Mouse (Mus musculus) heart, adult 8-10 months (tissue): Measurements from ENCODE around the gene Snx9. TPM values are rescaled to one million over a fixed set of nuclear protein-coding genes. Genes with fewer than 3 reads are reported as not detected.

Experiments
- DNase-seq: peaks from one replicate; pipeline ENCODE4 v3.0.0; 2022; ENCODE audit warnings: low spot score
- total RNA-seq, 4 experiments: library from RNA; stranded (reverse); gene quantifications; 2 replicates each; pipeline ENCODE4 v1.2.4; 2022

Gene Snx9
- total RNA-seq = 10 to 100 TPM; 29.0 to 32.4 (median 30.3) TPM

DNA sequence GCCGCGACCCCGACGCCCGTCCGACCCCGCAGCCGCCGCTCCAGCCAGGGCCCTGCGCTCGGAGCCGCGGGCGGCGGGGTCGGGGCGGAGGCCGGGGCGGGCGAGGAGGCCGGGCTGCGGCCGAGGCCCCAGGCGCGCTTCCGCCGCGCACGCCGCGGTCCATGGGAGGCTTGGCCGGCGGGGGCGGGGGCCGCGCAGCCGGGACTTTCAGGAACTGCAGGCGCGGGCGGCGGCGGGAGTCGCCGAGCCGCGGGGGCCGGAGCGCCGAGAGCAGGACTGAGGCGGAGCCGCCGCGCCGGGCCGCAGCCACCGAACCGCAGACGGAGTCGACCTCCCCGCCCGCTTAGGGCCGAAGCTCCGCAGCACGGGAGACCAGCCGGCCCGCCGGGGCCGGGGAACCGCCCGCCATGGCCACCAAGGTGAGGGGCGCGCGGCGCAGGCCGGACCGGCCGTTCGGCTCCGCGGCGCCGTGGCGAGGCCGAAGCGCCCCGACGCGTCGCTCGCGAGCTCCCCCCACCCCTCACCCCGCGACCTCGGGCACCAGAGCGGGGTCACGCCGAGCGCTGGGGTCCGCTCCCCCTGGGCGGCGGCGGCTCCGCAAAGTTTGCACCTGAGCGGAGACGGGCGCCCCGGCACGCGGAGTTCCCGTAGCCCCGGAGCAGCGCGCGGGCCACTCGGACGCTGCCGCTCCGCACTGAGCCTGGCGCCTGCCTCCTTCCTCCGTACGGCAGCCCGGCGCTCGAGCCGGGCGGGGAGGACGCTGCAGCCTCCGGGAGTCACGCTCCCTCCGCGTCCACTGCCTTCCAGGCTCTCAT is at the start of gene Snx9:
TSS of gene Snx9 (plus strand) at position 202 of the 815 bp plus-strand sequence.
- peak; percentile 54 for DNase-seq

DNA sequence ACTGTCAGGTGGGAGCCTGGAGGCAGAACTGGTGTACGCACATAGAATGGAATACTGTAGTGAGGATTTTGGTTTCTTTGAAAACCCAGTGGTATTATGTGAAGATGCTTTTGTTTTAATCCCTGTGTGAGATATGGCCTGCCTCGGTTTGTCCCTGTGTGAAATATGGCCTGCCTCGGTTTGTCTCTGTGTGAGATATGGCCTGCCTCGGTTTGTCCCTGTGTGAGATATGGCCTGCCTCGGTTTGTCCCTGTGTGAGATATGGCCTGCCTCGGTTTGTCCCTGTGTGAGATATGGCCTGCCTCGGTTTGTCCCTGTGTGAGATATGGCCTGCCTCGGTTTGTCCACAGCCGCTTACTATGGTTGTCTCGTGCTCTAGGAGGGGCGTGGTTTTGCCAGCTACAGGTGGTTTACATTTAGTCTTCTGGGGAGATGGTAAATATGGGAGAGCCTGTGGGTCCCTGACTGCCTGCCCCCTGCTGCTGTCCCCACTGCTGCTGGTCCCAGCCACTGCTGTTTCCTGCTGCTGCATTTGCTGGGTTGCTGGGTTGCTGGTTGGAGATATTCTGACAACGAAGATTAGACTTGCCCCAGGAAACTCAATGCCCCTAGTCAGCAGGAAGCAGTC is 48.9 kb upstream of the Snx9 start:
- DNase-seq = no peak

DNA sequence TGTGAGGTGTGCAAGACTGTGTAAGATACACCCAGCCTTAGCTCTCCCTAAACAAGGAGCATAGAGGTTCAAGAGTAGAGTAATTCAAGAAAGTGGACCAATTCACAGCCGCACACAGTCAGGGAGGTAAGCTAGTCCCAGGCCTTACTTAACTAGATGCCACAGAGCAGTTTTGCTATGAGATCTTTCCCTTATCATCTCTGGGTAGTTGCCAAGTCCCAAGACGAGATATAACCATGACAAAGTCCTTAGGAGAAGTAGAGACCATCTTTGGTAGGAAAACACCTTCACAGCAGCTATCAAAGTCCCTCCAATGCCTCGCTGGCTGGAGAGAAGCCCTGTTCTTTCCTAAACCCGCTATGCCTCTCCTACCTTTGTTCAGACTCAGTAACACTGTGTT is 47.5 kb upstream of the Snx9 start:
- DNase-seq = no peak

DNA sequence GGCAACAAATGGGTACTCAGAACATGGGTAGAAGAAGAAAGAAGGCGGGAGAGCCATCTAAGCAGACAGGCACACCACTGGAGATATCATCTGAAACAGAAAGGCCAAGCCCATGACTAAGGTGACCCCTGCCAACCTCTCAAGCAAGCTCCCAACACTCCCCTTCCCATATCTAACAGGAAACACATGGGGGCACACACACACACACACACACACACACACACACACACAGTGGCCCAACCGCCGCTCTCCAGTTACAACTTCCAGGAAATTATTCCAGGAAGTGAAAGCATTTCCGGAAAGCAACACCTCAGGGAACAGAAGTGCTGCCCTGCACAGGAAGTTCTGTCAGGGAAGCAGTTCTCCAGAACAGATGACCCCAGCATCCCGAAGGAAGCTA is 46.9 kb upstream of the Snx9 start:
- peak; percentile 42 for DNase-seq

DNA sequence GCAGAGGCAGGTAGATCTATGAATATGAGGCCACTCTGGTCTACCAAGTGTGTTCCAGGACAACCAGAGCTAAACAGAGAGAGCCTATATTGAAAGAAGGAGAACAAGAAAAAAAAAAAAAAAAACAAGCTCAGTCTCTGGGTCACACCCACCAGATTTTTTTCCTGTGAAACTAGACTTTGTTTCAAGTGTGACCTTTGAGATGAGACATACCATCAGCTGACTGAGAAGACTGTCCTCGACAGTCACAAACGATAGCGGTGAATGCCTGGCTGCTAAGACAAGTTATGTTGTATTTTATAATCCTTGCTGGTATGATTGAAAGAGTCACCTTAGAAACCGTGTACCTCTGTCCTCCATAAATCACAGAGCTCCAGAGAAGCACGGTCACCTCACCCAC is 45.8 kb upstream of the Snx9 start:
- DNase-seq = no peak

DNA sequence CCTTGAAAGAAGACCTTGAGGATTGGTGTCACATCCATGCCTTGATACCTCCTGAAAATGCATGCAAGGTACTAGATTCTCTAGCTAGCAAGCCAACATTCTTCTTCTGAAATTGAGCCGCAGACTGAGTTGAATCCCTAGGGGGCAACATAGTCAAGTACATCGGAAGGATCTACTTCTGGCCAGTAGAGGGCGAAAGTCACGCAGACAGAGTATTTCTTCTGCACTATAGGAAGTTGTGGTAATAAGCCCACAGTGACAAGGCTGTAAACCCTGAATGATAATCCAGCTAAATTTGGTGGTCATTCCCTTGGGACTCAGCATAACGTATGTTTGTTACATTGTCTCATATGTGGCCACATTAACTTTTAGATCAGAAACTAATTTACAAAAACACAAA is 45.3 kb upstream of the Snx9 start:
- DNase-seq = peak; percentile 83

DNA sequence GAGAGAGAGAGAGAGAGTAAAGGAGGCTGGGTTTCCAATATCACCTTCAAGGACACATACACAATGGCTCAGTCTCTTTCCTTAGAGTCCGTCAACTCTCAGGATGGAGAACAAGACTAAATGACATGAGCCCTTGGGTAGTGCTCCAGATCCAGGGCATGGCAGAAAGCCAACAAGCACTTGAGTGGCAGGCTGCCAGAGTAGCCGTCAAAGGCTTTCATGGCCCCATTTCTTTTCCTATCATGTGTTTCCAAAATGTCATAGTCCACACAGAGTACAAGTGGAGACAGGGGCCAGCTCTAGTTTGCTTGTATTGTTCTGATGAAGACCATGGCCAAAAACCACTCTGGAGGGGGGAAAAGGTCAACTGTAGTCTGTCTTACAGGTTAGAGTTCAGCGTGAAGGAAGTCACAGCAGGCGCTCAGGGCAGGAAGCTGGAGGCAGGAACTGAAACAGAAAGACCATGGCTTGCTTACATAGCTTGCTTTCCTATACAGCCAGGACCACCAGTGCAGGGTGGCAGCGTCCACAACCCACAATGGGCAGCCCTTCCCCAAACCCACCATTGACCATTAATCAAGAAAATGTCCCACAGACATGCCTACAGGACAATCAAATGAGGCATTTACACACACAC is 43.9 kb upstream of the Snx9 start:
- DNase-seq = no peak

DNA sequence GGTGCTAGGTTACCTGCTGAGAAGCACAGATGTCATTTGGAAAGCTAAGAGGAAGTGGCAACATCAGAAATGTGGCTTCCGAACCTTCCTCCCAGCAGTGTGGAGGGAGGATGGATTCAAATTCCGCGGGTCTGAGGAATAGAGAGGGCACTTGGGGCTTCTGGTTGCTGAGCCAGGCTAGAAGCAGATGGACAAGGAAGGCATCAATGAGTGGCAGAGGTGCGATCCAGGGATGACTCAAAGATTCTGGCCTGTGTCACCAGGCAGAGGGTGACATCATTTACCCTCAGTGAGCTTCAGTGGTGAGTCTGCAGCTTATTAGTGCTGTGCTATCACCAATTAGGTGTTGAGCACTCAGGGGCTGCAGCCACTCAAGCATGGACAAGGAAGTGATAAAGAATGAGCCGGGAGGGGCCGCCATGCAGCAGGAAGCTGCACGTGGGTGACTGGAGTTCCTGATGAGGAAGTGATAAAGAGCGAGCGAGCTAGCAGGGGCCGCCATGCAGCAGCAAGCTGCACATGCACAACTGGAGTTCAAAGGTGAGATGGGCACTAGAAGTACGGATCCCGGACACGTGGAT is 42.8 kb upstream of the Snx9 start:
- no peak for DNase-seq

DNA sequence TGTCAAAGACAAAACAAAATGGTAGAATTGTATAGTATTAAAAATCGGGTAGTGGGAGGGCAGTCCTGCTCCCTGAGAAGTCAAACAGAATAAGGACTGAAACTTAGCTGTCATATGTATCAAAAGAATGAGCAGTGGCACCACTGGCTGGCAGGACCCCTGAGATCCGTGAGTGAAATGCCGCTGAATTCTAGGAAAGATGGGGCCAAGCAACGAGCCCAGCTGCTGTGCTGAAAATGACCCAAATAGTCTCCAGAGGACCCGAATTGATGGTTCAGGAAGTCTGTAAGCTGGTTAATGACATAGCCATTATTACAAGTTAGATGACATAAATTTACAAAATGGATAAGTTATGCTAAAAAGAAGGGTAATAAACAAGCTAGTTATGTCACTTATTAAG is 42.2 kb upstream of the Snx9 start:
- DNase-seq = no peak

DNA sequence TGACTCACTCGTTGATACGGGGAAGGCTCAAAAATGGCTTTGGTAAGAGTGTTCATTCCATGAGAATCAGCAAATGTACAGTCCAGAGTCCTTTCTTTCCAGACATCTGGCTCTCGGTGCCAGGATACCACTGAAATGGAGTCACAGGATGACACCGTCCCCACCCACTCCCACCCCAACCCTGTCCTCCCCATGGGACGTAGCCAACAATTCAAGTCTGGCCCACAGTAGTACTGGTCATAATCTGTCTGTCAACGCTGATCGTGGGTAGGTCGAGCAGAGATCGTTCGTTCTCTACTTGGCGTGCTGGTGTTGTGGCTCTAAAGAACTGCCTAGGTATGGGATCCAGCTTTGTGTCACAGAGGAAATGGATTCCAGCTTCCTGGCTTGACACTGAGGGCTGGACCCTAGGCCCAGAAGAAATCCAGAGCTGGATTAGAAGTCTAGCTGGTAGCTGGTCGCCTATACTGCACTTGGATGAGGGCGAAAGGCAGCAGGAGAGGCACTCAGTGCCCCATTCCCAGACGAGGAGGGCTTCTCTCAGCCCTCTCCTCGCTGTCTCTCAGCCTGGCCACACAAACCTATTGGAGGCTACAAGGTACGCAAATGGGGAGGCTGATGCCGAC is 41.6 kb upstream of the Snx9 start:
- DNase-seq = no peak

DNA sequence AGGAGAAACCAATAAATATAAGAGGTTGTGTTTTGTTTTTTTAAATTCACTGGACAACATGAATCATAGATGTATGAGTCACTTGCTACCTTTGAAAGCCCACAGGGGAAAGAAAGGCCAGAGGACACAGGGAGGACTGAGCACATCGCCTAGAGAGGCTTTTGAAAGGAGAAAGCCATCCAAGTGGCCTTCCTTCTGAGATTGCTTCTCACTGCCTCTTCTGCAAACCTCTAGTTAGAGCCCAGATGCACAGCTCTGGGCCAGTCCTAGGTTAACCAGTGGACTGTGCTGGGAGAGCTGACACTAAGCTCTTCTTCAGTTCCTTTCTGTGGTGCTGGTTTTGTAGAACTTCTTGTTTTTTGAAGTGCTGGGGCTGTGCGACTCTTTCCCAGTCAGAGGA is 40.9 kb upstream of the Snx9 start:
- DNase-seq = no peak

DNA sequence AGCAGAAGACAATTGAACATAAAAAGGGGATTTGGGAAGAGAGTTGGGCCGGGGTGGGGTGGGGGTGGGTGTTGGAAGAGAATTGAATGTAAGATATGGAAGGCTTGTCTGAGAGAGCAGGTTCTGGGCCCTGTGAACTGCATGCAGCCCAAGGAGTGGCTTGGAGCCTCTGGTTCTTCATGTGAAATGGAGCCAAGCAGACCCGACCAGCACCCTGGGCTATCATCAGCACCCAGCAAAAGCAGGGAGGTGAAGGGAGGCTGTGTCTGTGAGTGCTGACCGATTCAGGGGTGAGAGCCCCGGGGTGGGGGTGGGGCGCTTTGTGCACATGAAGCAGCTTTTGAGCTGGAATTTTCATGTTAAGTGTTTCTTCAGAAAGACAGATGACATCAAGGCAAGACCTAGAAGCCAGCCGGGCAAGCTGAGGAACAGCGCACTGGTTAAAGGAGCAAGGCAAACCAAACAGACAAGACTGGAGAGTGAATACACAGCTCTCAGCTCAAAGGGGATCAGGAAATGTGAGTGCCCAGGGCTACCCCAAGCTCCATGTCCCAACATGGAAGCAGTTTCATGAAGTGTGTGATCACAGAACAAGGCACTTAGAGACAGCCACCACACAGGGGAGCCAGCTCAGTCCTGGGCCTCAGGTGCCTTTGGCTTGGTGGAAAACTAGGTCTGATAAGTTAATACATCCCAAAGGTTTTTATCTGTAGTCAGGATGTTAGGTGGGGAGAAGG is 40.1 kb upstream of the Snx9 start:
- no peak for DNase-seq

DNA sequence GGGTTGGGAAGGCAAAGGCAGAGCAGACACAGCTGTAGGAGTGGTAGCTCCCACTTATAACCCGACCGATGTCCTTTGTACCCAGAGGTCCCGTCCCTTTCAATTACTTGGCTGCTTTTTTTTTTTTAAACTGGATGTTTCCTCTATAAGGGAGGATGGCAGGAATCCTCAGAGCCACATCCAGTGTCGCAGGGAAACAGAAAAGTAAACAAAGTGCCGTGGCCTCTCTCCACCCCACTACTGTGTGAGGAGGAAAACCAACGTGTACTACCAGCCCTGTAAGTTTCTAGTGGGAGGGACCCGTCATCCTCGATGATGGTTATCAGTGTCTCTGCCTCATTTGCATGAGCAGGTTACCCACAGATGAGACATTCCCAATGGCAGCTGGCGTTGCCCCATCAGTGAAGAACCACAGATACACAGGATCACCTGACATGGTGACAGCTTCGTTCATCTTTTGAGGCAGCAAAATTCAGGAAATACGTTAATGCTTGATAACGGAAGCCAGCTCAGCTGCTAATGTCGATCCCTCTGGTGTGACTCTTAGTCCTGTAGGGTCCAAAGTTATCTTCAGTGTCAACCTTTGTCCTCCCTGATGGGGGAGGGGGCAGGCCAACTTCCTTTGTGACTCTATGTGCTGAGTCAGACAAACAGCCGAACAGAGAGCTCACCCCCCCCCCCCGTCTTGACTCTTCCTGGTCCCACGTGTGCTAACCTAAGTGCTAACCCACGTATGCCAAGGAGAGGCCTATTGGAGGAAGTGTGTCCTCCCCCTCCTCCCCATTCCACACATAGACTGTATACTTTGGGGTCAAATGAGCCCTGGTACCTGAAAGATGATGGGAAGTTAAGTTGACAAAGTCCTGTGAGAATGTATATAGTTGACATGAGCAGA is 39.1 kb upstream of the Snx9 start:
- DNase-seq = no peak

DNA sequence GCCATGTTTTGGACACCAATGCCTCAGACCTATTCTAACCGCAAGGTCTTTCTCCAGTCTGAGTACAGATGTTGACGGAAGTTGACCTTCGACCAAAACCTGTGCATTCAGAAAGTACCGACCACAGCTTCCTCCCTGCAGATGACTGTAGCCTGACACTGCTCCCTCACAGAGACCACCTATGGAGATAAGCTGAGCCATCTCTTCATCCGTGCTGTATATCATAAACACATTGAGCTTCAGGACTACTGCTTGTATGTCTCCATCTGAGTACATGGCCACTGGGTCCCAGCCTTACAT is 38.5 kb upstream of the Snx9 start:
- no peak for DNase-seq

DNA sequence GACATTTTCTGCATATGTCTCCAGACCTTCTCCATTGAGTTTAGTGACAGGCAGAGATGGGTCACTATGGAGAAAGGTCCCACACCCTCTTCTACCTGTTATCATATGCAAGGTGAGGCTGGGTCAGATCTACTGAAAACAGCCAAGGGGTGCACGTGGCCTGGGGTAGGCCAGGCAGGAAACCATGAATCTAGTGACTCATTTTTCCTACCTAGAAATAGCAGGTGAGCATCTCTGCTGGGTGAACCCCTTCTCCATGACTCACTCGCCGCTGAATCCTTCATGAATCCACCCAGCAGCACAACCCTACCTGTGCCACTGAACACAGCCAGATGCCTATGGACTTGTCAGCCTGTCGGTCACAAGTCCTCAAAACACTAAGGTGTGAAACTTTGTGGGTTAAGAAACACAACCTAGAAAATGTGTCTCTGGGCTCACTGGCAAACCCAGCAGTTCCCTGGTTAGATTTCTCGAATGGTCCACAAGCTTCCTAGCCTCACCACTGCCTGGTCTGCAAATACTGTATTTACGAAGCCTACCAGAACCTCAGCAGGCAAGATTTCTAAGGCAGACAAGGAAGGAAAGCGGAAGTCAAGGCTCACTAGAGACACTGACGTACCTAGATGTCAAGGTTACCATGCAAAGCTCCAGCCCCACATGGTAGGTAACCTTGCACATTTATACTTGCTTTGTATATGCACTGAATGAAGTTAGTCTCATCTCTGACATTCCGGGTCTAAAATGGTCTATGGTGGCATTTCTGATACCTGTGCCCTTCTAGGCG is 37.7 kb upstream of the Snx9 start:
- no peak for DNase-seq

DNA sequence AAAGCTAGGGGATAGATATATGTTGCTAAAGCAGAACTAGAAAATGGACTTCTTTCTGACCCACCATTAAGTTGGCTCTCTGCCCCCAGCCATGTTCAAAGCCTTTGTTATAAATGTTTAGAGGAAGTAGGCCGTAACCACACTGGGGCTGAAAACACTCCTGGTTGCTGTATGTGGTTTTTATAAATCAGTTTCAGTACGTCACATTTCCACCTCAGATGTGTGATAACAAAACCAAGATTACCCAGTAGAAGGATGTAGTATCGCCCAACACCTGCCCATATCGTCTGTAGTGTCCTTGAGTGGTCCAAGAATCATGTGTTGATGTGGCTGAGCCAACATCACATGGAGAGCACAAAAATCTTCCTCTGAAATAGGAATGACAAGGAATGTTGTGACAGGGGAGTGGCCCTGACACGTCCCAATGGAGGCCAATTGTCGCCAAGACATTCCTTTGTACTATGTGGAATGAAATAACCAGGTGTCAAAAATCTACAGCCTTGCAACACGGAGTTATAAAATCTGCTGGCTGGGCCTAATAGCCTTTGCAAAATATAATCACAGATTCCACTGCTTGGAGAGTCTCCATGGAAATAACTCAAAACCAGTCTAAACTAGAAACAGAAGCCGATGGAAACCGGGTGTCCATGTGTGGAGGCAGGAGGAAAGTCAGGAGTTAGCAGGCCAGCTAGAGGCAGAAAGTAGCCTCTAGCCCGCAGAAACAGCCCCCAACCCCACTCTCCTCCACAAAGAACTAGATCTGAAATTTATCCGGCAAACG is 36.6 kb upstream of the Snx9 start:
- no peak for DNase-seq

DNA sequence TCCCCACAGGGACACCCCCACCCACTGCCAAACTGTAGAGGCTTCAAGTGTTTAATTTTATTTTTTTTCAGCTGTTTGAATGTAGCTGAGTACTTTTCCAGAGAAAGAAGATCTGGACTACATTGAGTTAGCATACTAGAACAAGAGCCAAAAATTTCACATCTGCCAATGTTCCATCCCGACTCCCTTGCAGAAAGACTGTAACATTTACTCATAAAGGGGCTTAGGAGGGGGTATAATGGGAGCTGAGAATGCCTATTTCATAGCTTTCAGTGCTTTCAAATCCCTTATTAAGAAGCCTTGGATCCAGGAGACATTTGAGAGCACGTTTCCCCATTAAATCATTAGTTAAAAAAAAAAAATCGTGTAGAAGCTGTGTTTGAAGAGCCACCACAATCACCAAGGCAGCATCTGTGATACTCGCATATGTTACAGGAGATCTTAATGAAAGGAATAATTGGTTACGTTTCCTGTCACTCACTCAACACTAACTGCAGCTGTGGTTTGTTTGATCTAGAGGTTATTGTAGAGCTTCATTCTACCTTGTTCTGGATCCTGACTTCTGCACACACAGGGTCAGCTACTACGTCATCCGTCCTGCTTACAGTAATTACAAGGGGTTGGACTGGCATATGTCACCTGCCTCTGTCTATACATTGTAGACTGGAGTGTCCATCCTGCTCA is 35.8 kb upstream of the Snx9 start:
- no peak for DNase-seq

DNA sequence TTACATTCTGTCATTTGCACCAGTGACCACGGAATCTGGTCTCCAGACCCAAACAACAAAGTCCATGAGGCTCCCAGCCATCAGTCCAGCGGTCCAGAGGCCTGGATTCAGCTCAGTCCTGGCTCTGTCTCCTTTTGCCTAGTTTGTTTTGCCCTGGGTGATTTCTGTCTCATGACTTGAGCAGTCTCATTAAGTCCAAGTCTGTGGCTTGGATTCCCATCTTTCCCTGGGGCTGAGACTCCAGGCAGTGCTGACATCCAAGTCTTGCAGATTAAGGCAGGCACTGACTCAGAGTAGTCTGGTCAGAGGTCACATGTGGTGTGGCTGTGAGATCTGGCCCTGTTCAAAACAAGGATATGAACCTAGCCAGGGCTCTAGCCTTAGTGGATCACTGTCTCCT is 35.2 kb upstream of the Snx9 start:
- DNase-seq = peak; percentile 79
